Mouse (Mus musculus): ENCODE measurements around the gene Ptcra. TPM values are rescaled to one million over a fixed set of nuclear protein-coding genes. Genes with fewer than 3 reads are reported as not detected.

Ptcra gene
- polyA plus RNA-seq, 1 experiment: 1.7 TPM

- Histone ChIP-seq H3K4me3 (ENCODE audit: low read depth, low read length) (no peak overlapping the region), H3K27me3 (ENCODE audit: control insufficient read depth, insufficient read depth, low read length, poor library complexity, severe bottlenecking) (no peaks in the 10 kb centered on the region), H3K9ac (ENCODE audit: low read depth, poor library complexity, severe bottlenecking) (no peak overlapping the region), H3K27ac (ENCODE audit: insufficient read depth, low read length) (no peak overlapping the region), H3K4me1 (ENCODE audit: control insufficient read depth, insufficient read depth, low read length) (no peaks in the 10 kb centered on the region), H3K9me3 (replicated peaks; ENCODE audit: control insufficient read depth, insufficient read depth, low read length, poor library complexity, severe bottlenecking) (no peaks in the 10 kb centered on the region), H3K36me3 (ENCODE audit: control insufficient read depth, insufficient read depth, low read length, poor library complexity, severe bottlenecking) (0 out of 2 replicates have a peak, but pooled peaks cover 5% of the 10 kb centered on the region)
- no peak for TF ChIP-seq POLR2A (IDR thresholded peaks at IDR 0.05; ENCODE audit: insufficient read depth, low read length)
- no peak for TF ChIP-seq EP300 (IDR thresholded peaks at IDR 0.05; ENCODE audit: insufficient read depth, low read depth, low read length)
- TF ChIP-seq CTCF (IDR thresholded peaks at IDR 0.05; ENCODE audit: low read depth, low read length): no peak
Measured at GRCm38 (mm10) chr17:46714756-46715481, 48.6 kb downstream of the Ptcra start.

GRCm38 (mm10) chr17:46713849-46714248 lies 49.7 kb downstream of the Ptcra start:
- Histone ChIP-seq H3K27ac (ENCODE audit: insufficient read depth, low read length) (no peak overlapping the region), H3K9me3 (replicated peaks; ENCODE audit: control insufficient read depth, insufficient read depth, low read length, poor library complexity, severe bottlenecking) (no peaks in the 10 kb centered on the region), H3K4me1 (ENCODE audit: control insufficient read depth, insufficient read depth, low read length) (no peaks in the 10 kb centered on the region), H3K9ac (ENCODE audit: low read depth, poor library complexity, severe bottlenecking) (no peak overlapping the region), H3K27me3 (ENCODE audit: control insufficient read depth, insufficient read depth, low read length, poor library complexity, severe bottlenecking) (no peaks in the 10 kb centered on the region), H3K36me3 (ENCODE audit: control insufficient read depth, insufficient read depth, low read length, poor library complexity, severe bottlenecking) (0 out of 2 replicates have a peak, but pooled peaks cover 5% of the 10 kb centered on the region), H3K4me3 (ENCODE audit: low read depth, low read length) (no peak overlapping the region)
- TF ChIP-seq POLR2A (IDR thresholded peaks at IDR 0.05; ENCODE audit: insufficient read depth, low read length): no peak
- TF ChIP-seq CTCF (IDR thresholded peaks at IDR 0.05; ENCODE audit: low read depth, low read length): no peak

- Histone ChIP-seq H3K4me3 (ENCODE audit: low read depth, low read length) (peak overlapping the region; percentile 84; the same call in 1 of the 2 replicates), H3K36me3 (ENCODE audit: control insufficient read depth, insufficient read depth, low read length, poor library complexity, severe bottlenecking) (0 out of 2 replicates have a peak, but pooled peaks cover 5% of the 10 kb centered on the region), H3K27ac (ENCODE audit: insufficient read depth, low read length) (no peak overlapping the region), H3K4me1 (ENCODE audit: control insufficient read depth, insufficient read depth, low read length) (no peaks in the 10 kb centered on the region), H3K9me3 (replicated peaks; ENCODE audit: control insufficient read depth, insufficient read depth, low read length, poor library complexity, severe bottlenecking) (no peaks in the 10 kb centered on the region), H3K27me3 (ENCODE audit: control insufficient read depth, insufficient read depth, low read length, poor library complexity, severe bottlenecking) (no peaks in the 10 kb centered on the region), H3K9ac (ENCODE audit: low read depth, poor library complexity, severe bottlenecking) (peak overlapping the region; percentile 98)
- no peak for TF ChIP-seq POLR2A (IDR thresholded peaks at IDR 0.05; ENCODE audit: insufficient read depth, low read length)
- TF ChIP-seq CTCF (IDR thresholded peaks at IDR 0.05; ENCODE audit: low read depth, low read length): no peak
- no peak for TF ChIP-seq EP300 (IDR thresholded peaks at IDR 0.05; ENCODE audit: insufficient read depth, low read depth, low read length)
Measured at GRCm38 (mm10) chr17:46712442-46712841, 51.1 kb downstream of the Ptcra start.

GRCm38 (mm10) chr17:46711612-46712271 lies 51.8 kb downstream of the Ptcra start:
- peak overlapping the region; percentile 84 for H3K4me3 ChIP-seq (ENCODE audit: low read depth, low read length)
- TF ChIP-seq POLR2A (IDR thresholded peaks at IDR 0.05; ENCODE audit: insufficient read depth, low read length) (no peak), CTCF (IDR thresholded peaks at IDR 0.05; ENCODE audit: low read depth, low read length) (no peak), EP300 (IDR thresholded peaks at IDR 0.05; ENCODE audit: insufficient read depth, low read depth, low read length) (no peak)
- H3K27me3 ChIP-seq (ENCODE audit: control insufficient read depth, insufficient read depth, low read length, poor library complexity, severe bottlenecking): no peaks in the 10 kb centered on the region
- no peak overlapping the region for H3K27ac ChIP-seq (ENCODE audit: insufficient read depth, low read length)
- H3K9me3 ChIP-seq (replicated peaks; ENCODE audit: control insufficient read depth, insufficient read depth, low read length, poor library complexity, severe bottlenecking): no peaks in the 10 kb centered on the region
- no peaks in the 10 kb centered on the region for H3K4me1 ChIP-seq (ENCODE audit: control insufficient read depth, insufficient read depth, low read length)
- H3K36me3 ChIP-seq (ENCODE audit: control insufficient read depth, insufficient read depth, low read length, poor library complexity, severe bottlenecking): 0 out of 2 replicates have a peak, but pooled peaks cover 5% of the 10 kb centered on the region
- H3K9ac ChIP-seq (ENCODE audit: low read depth, poor library complexity, severe bottlenecking): peak overlapping the region; percentile 98

- no peaks in the 10 kb centered on the region for H3K4me1 ChIP-seq (ENCODE audit: control insufficient read depth, insufficient read depth, low read length)
- H3K4me3 ChIP-seq (ENCODE audit: low read depth, low read length): peak within 1 kb of the TSS; percentile 84
- H3K27ac ChIP-seq (ENCODE audit: insufficient read depth, low read length): peak within 1 kb of the TSS; percentile 70; the same call in 1 of the 2 replicates
- no peaks in the 10 kb centered on the region for H3K9me3 ChIP-seq (replicated peaks; ENCODE audit: control insufficient read depth, insufficient read depth, low read length, poor library complexity, severe bottlenecking)
- no peaks in the 10 kb centered on the region for H3K27me3 ChIP-seq (ENCODE audit: control insufficient read depth, insufficient read depth, low read length, poor library complexity, severe bottlenecking)
- TF ChIP-seq EP300 (IDR thresholded peaks at IDR 0.05; ENCODE audit: insufficient read depth, low read depth, low read length): no peak
- TF ChIP-seq POLR2A (IDR thresholded peaks at IDR 0.05; ENCODE audit: insufficient read depth, low read length): peak; percentile 87
- H3K36me3 ChIP-seq (ENCODE audit: control insufficient read depth, insufficient read depth, low read length, poor library complexity, severe bottlenecking): 0 out of 2 replicates have a peak, but pooled peaks cover 5% of the 10 kb centered on the region
- H3K9ac ChIP-seq (ENCODE audit: low read depth, poor library complexity, severe bottlenecking): peak within 1 kb of the TSS; percentile 98
Measured at GRCm38 (mm10) chr17:46710959-46711597, 52.4 kb downstream of the Ptcra start, which contains the start of gene Pex6. TSS of gene Pex6 (plus strand) at chr17:46711463.

Measured in ES-Bruce4 (cell line).